Mouse (Mus musculus): ENCODE data around the gene Asap2.

DNA sequence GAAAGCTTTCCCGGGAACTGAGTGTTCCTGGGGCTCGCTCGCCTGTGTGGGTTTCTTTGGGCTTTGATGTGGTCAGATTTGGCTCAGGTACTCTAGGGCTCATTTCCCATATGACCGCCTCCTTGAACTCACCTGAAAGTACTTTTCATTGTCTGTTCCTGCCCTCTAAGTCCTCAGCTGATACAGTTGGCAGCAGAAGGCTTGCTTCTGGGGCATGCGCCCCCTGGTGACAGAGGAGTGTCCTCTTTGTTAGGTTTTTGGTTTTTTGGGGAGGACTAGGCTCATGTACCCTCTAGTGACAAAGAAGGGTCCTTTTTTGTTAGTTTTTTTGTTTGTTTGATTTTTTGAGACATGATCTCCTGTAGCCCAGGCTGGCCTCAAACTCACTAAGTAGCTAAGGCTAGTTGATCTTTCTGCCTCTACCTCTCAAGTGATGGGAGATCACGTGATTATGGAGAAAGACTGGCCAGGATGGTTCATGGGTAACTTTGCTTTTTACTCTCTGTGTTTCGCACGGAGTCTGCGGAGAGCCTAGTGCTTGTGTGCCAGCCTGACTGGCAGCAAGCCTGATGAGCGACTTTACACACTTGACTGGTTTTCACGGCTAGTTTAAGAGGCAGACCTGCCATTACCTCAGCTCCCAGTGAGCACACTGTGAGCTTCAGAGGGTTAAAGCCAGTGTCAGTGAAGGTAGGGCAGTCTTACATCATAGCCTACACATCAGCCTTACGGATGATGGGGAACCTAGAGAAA is 328.1 kb downstream of the Asap2 start:
- TF ChIP-seq POLR2A (IDR thresholded peaks at IDR 0.05; ENCODE audit: borderline replicate concordance, extremely low read depth, low read depth, low read length) (no peak), CTCF (IDR thresholded peaks at IDR 0.05; ENCODE audit: insufficient read depth, low read length) (peak; percentile 76)

Measured in lung, adult 2 months (tissue).